In genomic region chr7:139878621-139879020, GRCm38 (mm10) we compare ENCODE assay signal across 32 mouse cellular contexts. TPM values are rescaled to one million over a fixed set of nuclear protein-coding genes. Genes with fewer than 3 reads are reported as not detected.
"Had no signal": no experiment of that assay in that cellular context is flagged by ENCODE, and none has a peak within 500 bp of the region (broad histone marks: within the 10 kb centered on the region; RNA-seq: fewer than 3 reads in every experiment).

No protein-coding gene starts in this region.

- H3K36me3 ChIP-seq: heart, embryonic 10.5 days; heart, embryonic 12.5 days; intestine, embryonic 15.5 days; limb, embryonic 13.5 days; limb, embryonic 15.5 days; liver, embryonic 12.5 days had no signal

- H3K9me3 ChIP-seq: heart, embryonic 10.5 days; heart, embryonic 12.5 days; hindbrain, embryonic 10.5 days; hindbrain, embryonic 12.5 days; intestine, embryonic 15.5 days; limb, embryonic 13.5 days; limb, embryonic 15.5 days; liver, embryonic 12.5 days had no signal

- DNase-seq: gastrocnemius, postnatal 10 days; gastrocnemius, postnatal 25 days; heart, adult 18-20 months; heart, postnatal 10 days; heart, postnatal 4 days; kidney, adult 18-20 months; kidney, adult 8-10 months; kidney, postnatal 14 days; kidney, postnatal 36 days; layer of hippocampus, adult 9-11 months; layer of hippocampus, postnatal 36 days; left cerebral cortex, postnatal 4 days had no signal

- H3K27ac ChIP-seq: heart, embryonic 10.5 days; hindbrain, embryonic 10.5 days; hindbrain, embryonic 12.5 days; hindbrain, embryonic 14.5 days; intestine, embryonic 15.5 days; kidney, postnatal 0 days; limb, embryonic 13.5 days; limb, embryonic 15.5 days; liver, embryonic 12.5 days; liver, embryonic 14.5 days had no signal

- H3K4me1 ChIP-seq: heart, embryonic 10.5 days; heart, embryonic 12.5 days; hindbrain, embryonic 10.5 days; hindbrain, embryonic 12.5 days; intestine, embryonic 15.5 days; limb, embryonic 13.5 days; limb, embryonic 15.5 days; liver, embryonic 12.5 days had no signal

- H3K27me3 ChIP-seq: hindbrain, embryonic 12.5 days; intestine, embryonic 15.5 days; limb, embryonic 15.5 days had no signal

- H3K4me2 ChIP-seq: heart, embryonic 12.5 days; hindbrain, embryonic 12.5 days; hindbrain, embryonic 14.5 days; intestine, embryonic 15.5 days; limb, embryonic 13.5 days; limb, embryonic 15.5 days; liver, embryonic 12.5 days had no signal

- H3K4me3 ChIP-seq: heart, embryonic 10.5 days; heart, embryonic 12.5 days; hindbrain, embryonic 10.5 days; hindbrain, embryonic 12.5 days; intestine, embryonic 15.5 days; limb, embryonic 13.5 days; limb, embryonic 15.5 days; liver, embryonic 12.5 days had no signal

- H3K9ac ChIP-seq: heart, embryonic 12.5 days; hindbrain, embryonic 12.5 days; hindbrain, embryonic 14.5 days; intestine, embryonic 15.5 days; limb, embryonic 13.5 days; limb, embryonic 15.5 days; liver, embryonic 12.5 days; liver, embryonic 14.5 days had no signal

- ATAC-seq: hindbrain, embryonic 16.5 days; inflammation-experienced regulatory T-cells, adult 6 months; intestine, embryonic 15.5 days; intestine, postnatal 0 days; liver, embryonic 12.5 days had no signal

RNA-seq across cellular contexts. Expression of gene Kndc1, which starts 15.9 kb away (rescaled TPM):
- total RNA-seq: gastrocnemius, postnatal 25 days; granulocyte monocyte progenitor cell, adult 5-6 weeks; heart, postnatal 10 days; heart, postnatal 25 days had no signal
- polyA plus RNA-seq: limb, embryonic 11.5 days; liver, adult 2 months; liver, embryonic 16.5 days had no signal

RNA-seq across cellular contexts. Expression of gene Adgra1, which starts 44.6 kb away (rescaled TPM):
- total RNA-seq: granulocyte monocyte progenitor cell, adult 5-6 weeks; heart, postnatal 10 days; liver, adult 2 months had no signal
- polyA plus RNA-seq: heart, embryonic 16.5 days; inflammation-experienced regulatory T-cells, adult 6 months; limb, embryonic 11.5 days; liver, adult 2 months; liver, embryonic 14.5 days had no signal
